Mouse (Mus musculus): Measurements from ENCODE around the gene Snf8. TPM values are rescaled to one million over a fixed set of nuclear protein-coding genes. Genes with fewer than 3 reads are reported as not detected.

The Snf8 gene
- polyA plus RNA-seq, 1 experiment from 2014 or later, result 78.9 TPM

DNA sequence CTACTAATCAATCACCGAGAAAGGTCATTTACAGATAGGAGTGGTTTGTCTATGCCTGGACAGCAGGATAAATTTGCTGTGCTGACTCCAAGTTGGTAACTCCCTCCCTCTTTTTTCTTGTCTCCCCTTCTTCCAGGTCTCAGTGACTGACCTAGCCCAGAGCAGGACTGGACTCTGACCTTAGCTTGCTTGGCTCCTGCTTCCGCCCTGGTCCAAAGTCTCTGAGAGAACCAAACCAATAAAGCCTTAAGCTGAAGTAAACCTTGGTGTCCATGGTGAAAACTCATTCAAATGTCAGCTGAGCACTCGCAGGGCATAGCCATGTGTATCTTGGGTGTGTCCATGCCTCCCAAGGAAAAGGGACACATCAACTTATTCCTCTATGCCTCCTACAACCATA, 4.1 kb upstream of the Snf8 start:
- Histone ChIP-seq H3K9me3 (replicated peaks) (no peaks in the 10 kb centered on the region), H3K9ac (no peak overlapping the region), H3K27me3 (replicated peaks) (no peaks in the 10 kb centered on the region), H3K4me1 (replicated peaks) (peaks cover 9% of the 10 kb centered on the region), H3K4me2 (no peak overlapping the region), H3K27ac (ENCODE audit: poor library complexity, severe bottlenecking) (no peak overlapping the region), H3K36me3 (no peaks in the 10 kb centered on the region), H3K4me3 (no peak overlapping the region)
- 79% methylated on average over 3 of the region's 3 CpGs for WGBS
- no peak for ATAC-seq (ENCODE audit: insufficient number of reproducible peaks, low FRiP score)

DNA sequence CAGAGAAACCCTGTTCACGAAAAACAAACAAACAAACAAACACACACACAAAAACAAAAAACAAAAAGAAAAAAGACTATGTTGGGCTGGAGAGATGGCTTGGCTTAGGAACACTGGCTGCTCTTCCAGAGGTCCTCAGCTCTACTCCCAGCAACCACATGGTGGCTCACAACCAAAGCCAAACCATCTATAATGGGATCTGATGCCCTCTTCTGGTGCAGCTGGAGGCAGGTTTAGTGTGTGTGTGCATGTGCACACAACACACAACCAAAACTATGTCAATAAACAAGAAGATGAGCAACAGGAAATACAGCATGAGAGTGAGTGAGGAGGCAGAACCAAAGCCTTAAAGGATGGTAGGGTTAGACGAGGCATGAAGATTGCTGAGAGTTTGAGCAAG, 3.0 kb upstream of the Snf8 start:
- 0 out of 2 replicates have a peak, but pooled peaks cover 3% of the 10 kb centered on the region for H3K36me3 ChIP-seq
- H3K4me1 ChIP-seq (replicated peaks), result peaks cover 15% of the 10 kb centered on the region
- no peak for ATAC-seq (ENCODE audit: insufficient number of reproducible peaks, low FRiP score)
- H3K4me2 ChIP-seq, result no peak overlapping the region
- H3K27me3 ChIP-seq (replicated peaks), result no peaks in the 10 kb centered on the region
- no peak overlapping the region for H3K27ac ChIP-seq (ENCODE audit: poor library complexity, severe bottlenecking)
- no peaks in the 10 kb centered on the region for H3K9me3 ChIP-seq (replicated peaks)
- no peak overlapping the region for H3K4me3 ChIP-seq
- 69% methylated on average over 2 of the region's 2 CpGs for WGBS
- H3K9ac ChIP-seq, result no peak overlapping the region

- H3K9ac ChIP-seq, result no peak overlapping the region
- H3K4me1 ChIP-seq (replicated peaks), result peaks cover 15% of the 10 kb centered on the region
- no peaks in the 10 kb centered on the region for H3K9me3 ChIP-seq (replicated peaks)
- H3K27ac ChIP-seq (ENCODE audit: poor library complexity, severe bottlenecking), result no peak overlapping the region
- H3K36me3 ChIP-seq, result peaks cover 13% of the 10 kb centered on the region; the same call in 1 of the 2 replicates
- WGBS, result 78% methylated on average over 3 of the region's 3 CpGs
- no peaks in the 10 kb centered on the region for H3K27me3 ChIP-seq (replicated peaks)
- no peak for ATAC-seq (ENCODE audit: insufficient number of reproducible peaks, low FRiP score)
- no peak overlapping the region for H3K4me2 ChIP-seq
- no peak overlapping the region for H3K4me3 ChIP-seq
Measured at GRCm38 (mm10) chr11:96033264-96033663, 1.4 kb upstream of the Snf8 start.

- Histone ChIP-seq H3K27ac (ENCODE audit: poor library complexity, severe bottlenecking) (no peak overlapping the region), H3K9me3 (replicated peaks) (no peaks in the 10 kb centered on the region), H3K36me3 (peaks cover 20% of the 10 kb centered on the region), H3K9ac (no peak overlapping the region; the same call in 1 of the 2 replicates), H3K4me1 (replicated peaks) (peaks cover 15% of the 10 kb centered on the region), H3K4me2 (peak overlapping the region; percentile 86), H3K4me3 (peak overlapping the region; percentile 82), H3K27me3 (replicated peaks) (no peaks in the 10 kb centered on the region)
- no peak for ATAC-seq (ENCODE audit: insufficient number of reproducible peaks, low FRiP score)
- 45% methylated on average over 8 of the region's 8 CpGs for WGBS
Measured at GRCm38 (mm10) chr11:96034116-96034515, 569 bp upstream of the Snf8 start.

GRCm38 (mm10) chr11:96035133-96035532, 448 bp downstream of the Snf8 start:
- Histone ChIP-seq H3K9me3 (replicated peaks) (no peaks in the 10 kb centered on the region), H3K4me2 (peak overlapping the region; percentile 86), H3K27me3 (replicated peaks) (no peaks in the 10 kb centered on the region), H3K36me3 (peaks cover 27% of the 10 kb centered on the region), H3K4me1 (replicated peaks) (peaks cover 15% of the 10 kb centered on the region), H3K4me3 (peak overlapping the region; percentile 82), H3K9ac (peak overlapping the region; percentile 79), H3K27ac (ENCODE audit: poor library complexity, severe bottlenecking) (peak overlapping the region; percentile 39; the same call in 1 of the 2 replicates)
- 6% methylated on average over 6 of the region's 6 CpGs for WGBS
- ATAC-seq (ENCODE audit: insufficient number of reproducible peaks, low FRiP score), result no peak

GRCm38 (mm10) chr11:96037499-96037898, 2.8 kb downstream of the Snf8 start:
- Histone ChIP-seq H3K27me3 (replicated peaks) (no peaks in the 10 kb centered on the region), H3K4me1 (replicated peaks) (peaks cover 15% of the 10 kb centered on the region), H3K36me3 (peaks cover 40% of the 10 kb centered on the region), H3K4me2 (no peak overlapping the region), H3K27ac (ENCODE audit: poor library complexity, severe bottlenecking) (no peak overlapping the region), H3K9ac (no peak overlapping the region), H3K9me3 (replicated peaks) (no peaks in the 10 kb centered on the region), H3K4me3 (no peak overlapping the region)
- WGBS, result 86% methylated on average over 5 of the region's 5 CpGs
- ATAC-seq (ENCODE audit: insufficient number of reproducible peaks, low FRiP score), result no peak

DNA sequence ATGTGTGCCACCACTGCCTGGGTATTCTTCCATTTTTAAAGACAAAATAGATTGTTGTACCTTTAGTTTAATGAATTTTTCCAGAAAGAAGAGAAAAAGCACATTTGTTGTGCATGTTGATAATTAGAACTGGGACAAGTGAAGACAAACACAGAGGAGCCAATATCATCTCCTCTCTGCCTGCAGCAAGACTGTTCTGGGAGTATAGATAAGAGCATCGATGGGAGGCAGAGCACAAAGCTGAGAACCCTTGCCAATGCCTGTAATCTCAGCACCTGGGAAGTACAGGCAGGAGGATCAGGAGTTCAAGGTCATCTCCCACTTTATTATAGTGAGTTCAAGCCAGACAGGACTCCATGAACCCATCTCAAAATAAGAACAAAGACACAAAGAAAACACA, 3.9 kb downstream of the Snf8 start:
- WGBS, result 37% methylated on average over 1 of the region's 1 CpGs
- H3K9me3 ChIP-seq (replicated peaks), result no peaks in the 10 kb centered on the region
- no peaks in the 10 kb centered on the region for H3K27me3 ChIP-seq (replicated peaks)
- peaks cover 15% of the 10 kb centered on the region for H3K4me1 ChIP-seq (replicated peaks)
- H3K4me3 ChIP-seq, result no peak overlapping the region
- peaks cover 44% of the 10 kb centered on the region for H3K36me3 ChIP-seq
- no peak overlapping the region for H3K27ac ChIP-seq (ENCODE audit: poor library complexity, severe bottlenecking)
- no peak overlapping the region for H3K4me2 ChIP-seq
- no peak for ATAC-seq (ENCODE audit: insufficient number of reproducible peaks, low FRiP score)
- no peak overlapping the region for H3K9ac ChIP-seq

DNA sequence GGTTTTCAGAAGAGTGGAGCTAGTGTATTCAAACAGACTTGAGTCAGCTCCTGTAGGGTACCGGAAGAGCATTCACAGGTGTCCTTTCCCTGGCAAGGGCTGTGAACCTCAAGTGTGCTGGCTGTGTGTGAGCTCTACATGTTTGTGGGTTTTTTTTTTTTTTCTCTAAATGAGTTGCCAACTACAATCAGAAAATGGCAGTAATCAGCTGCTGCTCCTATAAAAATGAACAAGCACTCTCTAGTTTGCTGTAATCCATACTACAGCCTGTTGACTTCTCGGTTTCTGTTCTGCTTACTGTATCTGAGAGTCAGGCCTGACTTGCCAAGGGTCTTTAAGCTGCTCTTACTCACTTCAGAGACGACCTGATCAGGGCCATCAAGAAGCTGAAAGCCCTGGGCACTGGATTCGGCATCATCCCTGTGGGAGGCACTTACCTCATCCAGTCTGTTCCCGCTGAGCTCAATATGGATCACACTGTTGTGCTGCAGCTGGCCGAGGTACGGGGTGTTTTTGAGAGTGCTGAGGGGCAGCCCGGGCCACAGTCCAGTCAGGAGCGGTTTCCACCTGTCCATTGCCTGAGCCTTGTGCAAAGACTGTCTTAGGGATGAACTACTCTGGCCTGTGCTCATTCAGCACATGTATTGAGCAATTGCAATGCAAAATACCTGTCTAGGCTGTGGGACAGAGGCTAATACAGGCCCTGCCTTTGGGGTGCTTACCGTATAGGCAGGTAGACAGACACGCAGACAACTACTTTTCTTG, 10.3 kb downstream of the Snf8 start:
- Histone ChIP-seq H3K4me1 (replicated peaks) (0 out of 2 replicates have a peak, but pooled peaks cover 2% of the 10 kb centered on the region), H3K9me3 (replicated peaks) (no peaks in the 10 kb centered on the region), H3K36me3 (peaks cover 63% of the 10 kb centered on the region), H3K27me3 (replicated peaks) (no peaks in the 10 kb centered on the region), H3K9ac (no peak overlapping the region), H3K4me3 (no peak overlapping the region), H3K4me2 (no peak overlapping the region), H3K27ac (ENCODE audit: poor library complexity, severe bottlenecking) (no peak overlapping the region)
- no peak for ATAC-seq (ENCODE audit: insufficient number of reproducible peaks, low FRiP score)
- 84% methylated on average over 11 of the region's 11 CpGs for WGBS

DNA sequence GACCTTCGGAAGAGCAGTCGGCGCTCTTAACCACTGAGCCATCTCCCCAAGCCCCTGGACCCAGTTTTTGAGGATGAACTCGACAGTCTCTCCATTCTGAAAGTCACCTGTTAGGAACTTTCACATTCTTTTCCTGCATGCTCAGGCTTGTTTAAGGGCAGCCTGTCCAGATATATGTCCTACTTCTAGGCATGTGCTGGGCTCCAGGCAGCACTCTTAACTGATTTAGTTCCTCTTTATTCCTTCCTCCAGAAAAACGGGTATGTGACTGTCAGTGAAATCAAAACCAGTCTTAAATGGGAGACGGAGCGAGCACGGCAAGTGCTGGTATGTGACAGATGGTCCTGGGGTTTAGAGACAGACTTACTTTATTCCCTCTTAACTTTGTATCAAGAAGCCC, 11.3 kb downstream of the Snf8 start:
- no peaks in the 10 kb centered on the region for H3K27me3 ChIP-seq (replicated peaks)
- peaks cover 66% of the 10 kb centered on the region for H3K36me3 ChIP-seq
- WGBS, result 83% methylated on average over 8 of the region's 8 CpGs
- no peak overlapping the region for H3K9ac ChIP-seq
- no peaks in the 10 kb centered on the region for H3K9me3 ChIP-seq (replicated peaks)
- no peak overlapping the region for H3K4me3 ChIP-seq
- H3K4me1 ChIP-seq (replicated peaks), result 0 out of 2 replicates have a peak, but pooled peaks cover 2% of the 10 kb centered on the region
- H3K27ac ChIP-seq (ENCODE audit: poor library complexity, severe bottlenecking), result no peak overlapping the region
- H3K4me2 ChIP-seq, result no peak overlapping the region
- no peak for ATAC-seq (ENCODE audit: insufficient number of reproducible peaks, low FRiP score)

DNA sequence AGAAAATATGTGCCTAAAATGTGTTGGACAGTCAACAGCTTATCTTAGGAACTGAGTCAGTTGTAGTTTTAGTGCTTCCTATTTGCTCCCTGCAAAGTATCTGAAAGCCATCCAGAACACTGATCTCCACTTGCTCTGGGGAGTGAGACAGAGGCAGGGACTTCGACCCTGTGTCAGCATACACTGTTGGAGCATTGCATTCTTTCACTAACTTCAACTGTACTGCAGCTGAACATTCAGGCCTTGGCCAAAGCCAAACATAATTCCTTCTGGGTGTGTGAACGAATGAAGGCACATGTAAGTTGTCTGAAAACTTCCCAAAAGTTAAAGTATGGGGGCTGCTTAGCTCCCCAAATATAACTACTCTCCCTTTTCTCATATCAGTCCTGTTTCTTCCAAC, 12.1 kb downstream of the Snf8 start:
- Histone ChIP-seq H3K4me2 (no peak overlapping the region), H3K36me3 (peaks cover 70% of the 10 kb centered on the region)

DNA sequence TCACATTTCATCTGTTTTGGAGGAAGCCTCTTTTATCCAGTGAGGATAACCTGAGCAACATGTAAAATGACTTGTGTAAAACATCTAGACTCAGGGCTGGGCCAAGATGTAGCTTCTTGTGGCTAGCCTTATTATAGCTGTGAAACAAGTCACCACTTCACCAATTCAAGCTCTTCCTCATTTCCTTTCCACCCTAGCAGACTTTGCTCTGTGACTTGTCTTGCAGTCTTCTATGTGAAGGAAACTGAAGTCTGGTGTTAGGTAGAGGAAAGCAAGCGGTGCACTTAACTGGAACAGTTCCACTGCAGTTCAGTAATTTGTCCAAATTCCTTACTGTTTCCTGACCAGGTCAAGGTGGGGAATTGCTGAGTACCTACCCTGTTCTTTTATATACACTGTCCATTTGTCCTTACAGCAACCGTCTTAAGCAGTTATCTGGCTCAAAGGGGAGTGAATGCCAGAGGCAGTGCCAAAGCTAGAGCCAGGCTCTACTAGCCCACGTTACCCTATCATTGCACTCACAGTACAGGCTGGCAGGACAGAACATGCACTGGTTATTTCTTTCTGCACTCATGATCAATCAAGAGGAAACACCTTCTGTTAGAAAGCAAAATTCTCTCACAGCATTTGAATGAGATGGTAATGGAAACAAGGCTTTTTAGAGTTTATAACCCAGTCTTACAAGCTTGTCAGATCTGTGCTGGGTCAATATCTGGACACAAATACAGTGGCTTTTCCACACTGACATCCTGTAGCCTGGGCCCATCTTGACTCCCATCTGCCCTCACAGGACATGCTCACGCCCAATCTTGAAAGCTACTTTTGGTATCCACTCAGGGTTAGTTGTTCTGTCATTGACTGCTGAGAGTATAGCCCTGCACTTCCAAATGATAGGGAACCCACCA, 13.0 kb downstream of the Snf8 start:
- Histone ChIP-seq H3K27ac (ENCODE audit: poor library complexity, severe bottlenecking) (no peak overlapping the region), H3K4me1 (replicated peaks) (0 out of 2 replicates have a peak, but pooled peaks cover 2% of the 10 kb centered on the region), H3K4me2 (no peak overlapping the region), H3K27me3 (replicated peaks) (no peaks in the 10 kb centered on the region), H3K36me3 (peaks cover 77% of the 10 kb centered on the region), H3K9ac (no peak overlapping the region), H3K9me3 (replicated peaks) (no peaks in the 10 kb centered on the region), H3K4me3 (no peak overlapping the region)
- 76% methylated on average over 4 of the region's 4 CpGs for WGBS
- ATAC-seq (ENCODE audit: insufficient number of reproducible peaks, low FRiP score), result no peak

More for the DNA sequence above, 12.1 kb downstream of the Snf8 start:
- Histone ChIP-seq H3K9ac (no peak overlapping the region), H3K4me1 (replicated peaks) (0 out of 2 replicates have a peak, but pooled peaks cover 2% of the 10 kb centered on the region), H3K4me3 (no peak overlapping the region), H3K9me3 (replicated peaks) (no peaks in the 10 kb centered on the region), H3K27ac (ENCODE audit: poor library complexity, severe bottlenecking) (no peak overlapping the region), H3K27me3 (replicated peaks) (no peaks in the 10 kb centered on the region)
- ATAC-seq (ENCODE audit: insufficient number of reproducible peaks, low FRiP score), result no peak
- WGBS, result 76% methylated on average over 2 of the region's 2 CpGs

All from heart, embryonic 12.5 days (tissue).